Mouse (Mus musculus) left cerebral cortex, postnatal 36 days (tissue): ENCODE measurements around the gene Cnp. TPM values are rescaled to one million over a fixed set of nuclear protein-coding genes. Genes with fewer than 3 reads are reported as not detected.
"Not testable (repeated sequence)": the region's sequence is repeated elsewhere in the genome, so short reads cannot be mapped to it uniquely, and the experiment has no call there.

Experiments
- DNase-seq, 2 experiments: peaks; one replicate each; pipeline ENCODE4 v3.0.0; 2021 to 2022; ENCODE audit warnings: low spot score in 2 of 2, mixed read lengths in 1 of 2
- intact Hi-C: fragments of 180-260 bp; cut with DNase I; formaldehyde crosslinking; loops from one replicate; pipeline ENCODE4 v1.15.1; 2025
- total RNA-seq, 2 experiments: library from RNA; stranded (reverse); gene quantifications; 2 replicates each; pipeline ENCODE4 v1.2.3; 2021

Cnp gene
- total RNA-seq, 2 experiments from 2014 or later: 167 to 298 TPM

GRCm38 (mm10) chr11:100581756-100582155, 7.1 kb downstream of the Cnp start:
- peak; percentile 31 to 48 for DNase-seq
- intact Hi-C loops: no loop called here

GRCm38 (mm10) chr11:100582413-100582812, 7.7 kb downstream of the Cnp start:
- intact Hi-C loops, DNase-seq: not testable (repeated sequence)

GRCm38 (mm10) chr11:100582836-100583235, 8.1 kb downstream of the Cnp start:
- DNase-seq: no peak
- intact Hi-C loops: no loop called here

- no peak for DNase-seq
- intact Hi-C loops: no loop called here
These were observed 9.9 kb downstream of the Cnp start for GRCm38 (mm10) chr11:100584561-100584961.

- no peak for DNase-seq
- intact Hi-C loops: no loop called here
These were observed 10.4 kb downstream of the Cnp start for GRCm38 (mm10) chr11:100585148-100585547.

- DNase-seq: no peak
- intact Hi-C loops: no loop called here
These were observed 13.8 kb downstream of the Cnp start for GRCm38 (mm10) chr11:100588462-100588861.

- intact Hi-C loops: no loop called here
- DNase-seq: no peak
These were observed 17.8 kb downstream of the Cnp start for GRCm38 (mm10) chr11:100592346-100593046.

- intact Hi-C loops: no loop called here
- no peak for DNase-seq
These were observed 19.9 kb downstream of the Cnp start for GRCm38 (mm10) chr11:100594608-100595007.

GRCm38 (mm10) chr11:100595533-100595932, 20.8 kb downstream of the Cnp start:
- no peak for DNase-seq
- intact Hi-C loops: no loop called here

GRCm38 (mm10) chr11:100598074-100598473, 23.4 kb downstream of the Cnp start:
- intact Hi-C loops: no loop called here
- no peak for DNase-seq

GRCm38 (mm10) chr11:100601372-100601771, 26.7 kb downstream of the Cnp start:
- DNase-seq: no peak
- intact Hi-C loops: no loop called here

- intact Hi-C loops: no loop called here
- DNase-seq: no peak
These were observed 28.5 kb downstream of the Cnp start for GRCm38 (mm10) chr11:100603155-100603554.

- intact Hi-C loops: no loop called here
- no peak for DNase-seq
These were observed 29.1 kb downstream of the Cnp start for GRCm38 (mm10) chr11:100603813-100604212.

- DNase-seq: no peak
- intact Hi-C loops: no loop called here
These were observed 29.8 kb downstream of the Cnp start for GRCm38 (mm10) chr11:100604321-100605005.

GRCm38 (mm10) chr11:100605451-100605850, 30.7 kb downstream of the Cnp start:
- intact Hi-C loops: no loop called here
- no peak for DNase-seq

GRCm38 (mm10) chr11:100607121-100607520, 32.4 kb downstream of the Cnp start:
- no peak for DNase-seq

GRCm38 (mm10) chr11:100608796-100609195, 34.1 kb downstream of the Cnp start:
- intact Hi-C loops: no loop called here
- DNase-seq: no peak

More at GRCm38 (mm10) chr11:100607121-100607520, 32.4 kb downstream of the Cnp start:
- intact Hi-C loops: no loop called here

GRCm38 (mm10) chr11:100609355-100609996, 34.8 kb downstream of the Cnp start:
- DNase-seq: no peak
- intact Hi-C loops: no loop called here

GRCm38 (mm10) chr11:100609997-100610680, 35.4 kb downstream of the Cnp start:
- no peak for DNase-seq
- intact Hi-C loops: no loop called here

GRCm38 (mm10) chr11:100611627-100612026, 36.9 kb downstream of the Cnp start:
- DNase-seq: no peak
- intact Hi-C loops: no loop called here
